Mouse (Mus musculus) small intestine, adult 2 months (tissue): ENCODE measurements around the gene Pam16. TPM values are rescaled to one million over a fixed set of nuclear protein-coding genes. Genes with fewer than 3 reads are reported as not detected.

Experiments used
- H3K27ac ChIP-seq: fragments of 200-500 bp; 2 replicates; pipeline ENCODE4 v1.5.1; 2012; ENCODE audit warnings: low read depth, low read length, control low read depth, inconsistent platforms; ENCODE audit not compliant: insufficient read depth
- H3K27me3 ChIP-seq: fragments of 200-500 bp; 2 replicates; pipeline ENCODE4 v1.6.1; 2012; ENCODE audit warnings: mild to moderate bottlenecking, moderate library complexity, low read length, inconsistent platforms; ENCODE audit not compliant: control insufficient read depth, insufficient read depth
- H3K36me3 ChIP-seq: fragments of 200-500 bp; 2 replicates; pipeline ENCODE4 v1.6.1; 2012; ENCODE audit warnings: mild to moderate bottlenecking, low read length, control low read depth, inconsistent platforms; ENCODE audit not compliant: control insufficient read depth, insufficient read depth
- H3K4me1 ChIP-seq: fragments of 200-500 bp; 2 replicates; pipeline ENCODE4 v1.6.1; 2012; ENCODE audit warnings: low read length, inconsistent platforms, mixed read lengths; ENCODE audit not compliant: control insufficient read depth, insufficient read depth, insufficient read length
- H3K4me3 ChIP-seq: fragments of 200-500 bp; 2 replicates; pipeline ENCODE4 v1.5.1; 2012; ENCODE audit warnings: low read depth, mild to moderate bottlenecking, control low read depth, inconsistent platforms, low read length, moderate library complexity
- CTCF ChIP-seq: fragments of 200-500 bp; IDR thresholded peaks from 2 replicates; pipeline ENCODE4 v1.5.1; 2012; ENCODE audit warnings: low read depth, mild to moderate bottlenecking, control low read depth, inconsistent platforms, low read length, moderate library complexity, mixed read lengths; ENCODE audit not compliant: insufficient replicate concordance, insufficient read length; ENCODE audit errors: extremely low read depth
- POLR2A ChIP-seq: fragments of 200-500 bp; IDR thresholded peaks from 2 replicates; pipeline ENCODE4 v1.6.1; 2012; ENCODE audit warnings: low read depth, mild to moderate bottlenecking, control low read depth, inconsistent platforms, low read length, moderate library complexity
- WGBS: fragments of 180-500 bp; shearing (Covaris S2); methylation state at CpG from one replicate; pipeline ENCODE4 v1.1.7; 2018; 5-methylcytosine and 5-hydroxymethylcytosine counted together
- polyA plus RNA-seq: library from polyadenylated mRNA; depleted of rRNA; stranded (reverse); fragments of >200 nt; gene quantifications from 2 replicates; pipeline ENCODE4 v1.2.3, GENCODE M21; 2012

Gene Pam16
- polyA plus RNA-seq, 1 experiment: 8.7 TPM

DNA sequence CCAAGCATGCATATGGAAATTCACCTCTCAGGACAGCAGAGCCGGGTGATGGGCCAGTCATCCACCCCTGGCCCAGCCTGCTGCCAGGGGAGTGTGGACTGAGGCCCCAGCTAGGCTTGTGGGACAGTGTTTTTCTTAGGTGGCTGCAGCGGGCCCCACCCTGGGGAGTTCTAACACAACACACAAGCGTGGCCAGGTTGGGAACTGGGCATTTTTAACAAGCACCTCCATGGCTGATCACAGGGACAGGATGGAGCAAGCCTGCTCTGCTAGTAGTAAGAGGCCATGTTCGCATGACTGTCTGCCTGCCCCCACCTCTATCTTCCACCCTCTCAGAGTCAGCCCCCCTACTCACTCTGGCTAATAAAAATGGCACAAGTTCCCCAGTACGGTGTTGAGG, 26.7 kb downstream of the Pam16 start:
- Histone ChIP-seq H3K36me3 (no peaks in the 10 kb centered on the region), H3K27me3 (peaks cover 14% of the 10 kb centered on the region), H3K4me1 (peaks cover 15% of the 10 kb centered on the region), H3K4me3 (no peak overlapping the region), H3K27ac (no peak overlapping the region)
- WGBS: 90% methylated on average over 5 of the region's 5 CpGs
- TF ChIP-seq CTCF (no peak), POLR2A (no peak)

DNA sequence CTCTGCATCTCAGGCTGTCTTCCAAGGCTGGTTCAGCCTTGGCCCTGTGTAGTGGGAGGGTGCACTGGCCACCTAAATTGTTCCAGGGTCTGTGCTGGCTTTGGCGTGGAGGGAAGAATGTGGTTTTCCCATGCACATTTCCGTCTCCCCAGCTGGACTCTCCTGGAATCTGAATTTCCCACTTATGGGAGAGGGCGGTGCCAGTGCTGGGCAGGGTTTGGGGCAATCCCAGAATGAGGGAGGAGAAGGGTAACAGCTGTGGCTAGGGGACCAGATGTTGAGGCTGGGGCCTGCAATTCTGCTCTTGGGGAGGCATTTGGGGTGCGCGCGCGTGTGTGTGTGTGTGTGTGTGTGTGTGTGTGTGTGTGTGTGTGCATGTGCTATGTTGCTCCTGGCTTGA, 27.5 kb downstream of the Pam16 start:
- H3K27ac ChIP-seq: no peak overlapping the region
- H3K4me1 ChIP-seq: peaks cover 11% of the 10 kb centered on the region

DNA sequence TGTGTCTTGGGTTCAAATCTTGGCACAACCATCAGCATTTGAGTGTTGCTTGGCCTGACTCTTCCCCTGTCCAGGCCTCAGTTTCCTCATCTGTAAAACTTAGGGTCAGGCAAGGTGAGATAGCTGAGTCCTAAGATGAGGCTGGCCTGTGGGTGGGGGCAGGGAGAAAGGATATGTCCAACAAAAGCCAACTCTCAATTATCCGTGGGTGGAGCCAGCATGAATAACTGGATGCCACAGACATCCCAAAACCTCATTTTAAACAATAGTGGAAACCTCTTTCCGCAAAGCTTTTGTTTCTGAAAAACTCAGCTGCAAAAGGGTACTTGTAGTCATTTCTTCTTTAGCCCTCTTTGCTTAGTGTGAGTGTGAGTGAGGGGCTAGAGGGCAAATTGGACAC, 28.0 kb downstream of the Pam16 start:
- no peak overlapping the region for H3K27ac ChIP-seq

More for the DNA sequence above, 27.5 kb downstream of the Pam16 start:
- Histone ChIP-seq H3K27me3 (peaks cover 14% of the 10 kb centered on the region), H3K4me3 (no peak overlapping the region), H3K36me3 (no peaks in the 10 kb centered on the region)
- TF ChIP-seq CTCF (no peak), POLR2A (no peak)
- 69% methylated on average over 7 of the region's 7 CpGs for WGBS

DNA sequence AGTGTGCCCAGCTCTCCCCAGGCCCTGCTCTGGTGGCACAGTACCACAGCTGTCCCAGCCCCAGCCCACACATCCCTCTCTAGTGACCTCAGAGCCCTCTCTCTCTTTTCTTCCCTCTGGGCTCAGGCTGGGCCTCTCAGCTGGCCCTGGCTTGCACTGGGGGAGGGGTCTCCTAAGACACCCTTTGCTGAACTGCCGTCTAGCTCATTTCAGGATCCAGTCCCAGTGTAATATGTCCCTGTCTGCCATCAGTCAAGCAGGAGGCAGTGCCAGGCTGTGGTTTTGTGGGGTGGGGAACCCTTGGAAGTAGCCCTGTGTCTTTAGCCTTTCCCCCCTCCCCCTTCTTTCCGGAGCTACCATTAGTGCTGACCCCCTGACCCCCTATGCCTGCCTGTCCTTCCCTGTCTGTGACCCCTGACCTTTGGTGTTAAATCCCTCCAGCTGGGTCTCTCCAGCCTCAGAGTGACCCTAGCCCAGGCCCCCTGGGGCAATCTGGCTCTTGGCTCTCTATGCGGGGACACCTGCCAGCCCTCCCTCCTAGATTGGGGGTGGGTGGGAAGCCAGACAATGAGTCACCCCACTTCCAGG, 28.6 kb downstream of the Pam16 start:
- Histone ChIP-seq H3K4me3 (peak overlapping the region; percentile 80), H3K4me1 (peaks cover 6% of the 10 kb centered on the region; the same call in 1 of the 2 replicates), H3K36me3 (no peaks in the 10 kb centered on the region), H3K27ac (0 out of 2 replicates have a peak overlapping the region, but pooled peaks have one; percentile 4), H3K27me3 (peaks cover 14% of the 10 kb centered on the region)
- 79% methylated on average over 3 of the region's 3 CpGs for WGBS
- TF ChIP-seq POLR2A (no peak), CTCF (no peak)

More for the DNA sequence above, 28.0 kb downstream of the Pam16 start:
- TF ChIP-seq CTCF: no peak
- no peak for TF ChIP-seq POLR2A
- H3K36me3 ChIP-seq: no peaks in the 10 kb centered on the region
- peaks cover 6% of the 10 kb centered on the region; the same call in 1 of the 2 replicates for H3K4me1 ChIP-seq
- H3K4me3 ChIP-seq: no peak overlapping the region
- WGBS: 61% methylated on average over 2 of the region's 2 CpGs
- peaks cover 14% of the 10 kb centered on the region for H3K27me3 ChIP-seq

DNA sequence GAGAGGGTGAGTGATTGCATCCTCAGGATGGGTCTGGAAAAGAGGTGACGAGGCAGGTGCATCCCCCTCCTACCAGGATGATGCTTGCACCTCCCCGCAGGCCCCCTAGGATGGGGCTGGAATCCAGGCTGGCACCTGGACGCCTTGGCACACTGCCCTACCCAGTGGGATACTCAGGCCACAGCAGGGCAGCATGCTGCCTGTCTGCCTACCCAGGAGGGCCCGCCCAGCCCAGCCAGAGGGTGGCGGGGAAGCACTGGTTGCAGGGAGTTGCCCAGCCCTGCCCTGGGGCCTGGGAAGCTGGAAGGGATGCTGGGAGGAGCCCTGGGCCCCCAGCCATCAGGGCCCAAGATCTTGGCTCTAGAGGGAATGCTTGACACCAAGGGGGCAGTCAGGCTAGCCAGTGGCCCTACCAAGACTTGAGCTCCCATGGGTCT, 29.2 kb downstream of the Pam16 start:
- WGBS: 18% methylated on average over 5 of the region's 5 CpGs
- Histone ChIP-seq H3K4me1 (peaks cover 6% of the 10 kb centered on the region; the same call in 1 of the 2 replicates), H3K27ac (0 out of 2 replicates have a peak overlapping the region, but pooled peaks have one; percentile 4), H3K27me3 (peaks cover 14% of the 10 kb centered on the region), H3K36me3 (no peaks in the 10 kb centered on the region), H3K4me3 (peak overlapping the region; percentile 80)
- TF ChIP-seq POLR2A: no peak
- no peak for TF ChIP-seq CTCF

DNA sequence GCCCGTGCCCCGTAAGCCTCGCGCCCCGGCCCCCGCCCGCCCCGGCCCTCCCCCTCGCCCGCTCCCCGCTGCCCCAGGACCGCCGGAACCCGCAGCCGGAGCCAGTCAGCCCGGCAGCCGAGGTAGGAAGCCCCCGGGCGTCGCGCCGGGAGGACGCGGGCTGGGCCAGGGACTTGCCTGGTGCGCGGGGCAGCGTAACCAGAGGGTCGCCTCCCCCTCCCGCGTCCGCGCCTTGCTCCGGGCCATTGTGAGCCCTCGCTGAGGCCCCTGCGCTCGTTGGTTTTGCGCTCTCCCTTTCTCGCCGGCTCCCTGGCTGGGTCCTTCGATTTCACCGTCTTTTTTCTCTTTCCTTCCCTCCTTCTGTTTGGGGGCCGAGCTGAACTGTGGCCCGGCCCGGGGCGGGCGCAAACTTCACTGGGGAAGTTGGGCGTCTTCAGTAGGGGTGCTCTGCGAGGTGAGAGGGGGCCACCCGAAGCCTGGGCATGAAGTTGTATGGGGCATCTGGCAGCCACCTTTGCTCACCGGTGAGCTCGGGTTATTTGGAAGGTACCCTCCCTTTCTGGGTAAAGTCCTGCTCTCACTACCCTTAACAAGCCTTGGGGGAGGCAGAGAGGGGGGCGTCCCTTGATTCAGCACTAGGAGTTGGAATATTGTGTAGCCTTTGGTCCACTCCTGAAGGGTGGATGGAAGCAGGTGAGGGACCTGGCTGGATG, 29.8 kb downstream of the Pam16 start:
- no peaks in the 10 kb centered on the region for H3K36me3 ChIP-seq
- peaks cover 6% of the 10 kb centered on the region; the same call in 1 of the 2 replicates for H3K4me1 ChIP-seq
- WGBS: 2% methylated on average over 45 of the region's 52 CpGs
- no peak for TF ChIP-seq POLR2A
- no peak for TF ChIP-seq CTCF
- H3K27ac ChIP-seq: 0 out of 2 replicates have a peak overlapping the region, but pooled peaks have one; percentile 5
- peaks cover 14% of the 10 kb centered on the region for H3K27me3 ChIP-seq
- H3K4me3 ChIP-seq: peak overlapping the region; percentile 80

DNA sequence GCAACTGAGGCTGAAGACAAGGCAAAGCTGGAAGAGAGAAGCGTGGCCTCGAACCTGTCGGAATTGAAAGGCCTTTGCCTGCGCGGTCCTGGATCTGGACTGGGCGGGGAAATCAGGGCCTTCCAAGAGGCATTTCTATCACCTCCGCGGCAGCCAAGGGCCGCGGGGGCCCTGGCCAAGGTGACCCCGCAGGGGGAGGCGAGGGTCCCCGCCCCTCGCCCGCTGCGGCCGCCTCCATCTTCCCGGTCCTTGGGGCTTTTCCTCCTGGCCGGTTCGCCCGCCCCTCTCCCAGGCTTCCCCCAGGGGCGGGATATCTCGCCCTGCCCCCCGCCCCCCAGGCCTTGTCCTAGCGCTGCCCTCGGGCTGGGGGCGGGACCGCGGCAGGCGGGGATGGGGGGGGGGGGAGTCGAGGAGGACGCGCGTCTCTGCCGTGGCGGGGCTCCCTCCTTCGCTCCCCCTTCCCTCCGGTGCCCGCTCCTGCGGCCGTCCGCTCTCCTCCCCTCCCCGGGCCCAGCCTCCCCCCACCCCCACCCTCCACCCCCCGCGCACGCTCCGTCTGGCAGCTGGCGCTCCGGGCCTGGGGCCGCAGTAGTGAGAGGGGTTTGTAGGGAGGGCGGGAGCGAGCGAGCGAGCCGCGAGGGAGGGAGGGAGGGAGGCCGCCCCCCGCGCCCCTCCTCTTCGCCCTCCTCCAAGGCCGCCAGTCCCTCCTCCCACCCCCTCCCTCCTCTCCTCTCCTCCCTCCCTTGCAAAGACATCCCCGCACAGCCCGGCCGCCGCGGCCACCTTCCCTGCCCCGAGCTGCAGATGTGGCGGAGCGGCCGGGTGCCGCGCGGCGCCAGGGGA, 30.6 kb downstream of the Pam16 start, which contains the start of gene Glis2:
Gene Glis2, plus strand, starts transcription at position 743 of the 843 bp plus-strand sequence.
- Histone ChIP-seq H3K36me3 (no peaks in the 10 kb centered on the region), H3K27me3 (peaks cover 14% of the 10 kb centered on the region), H3K4me3 (peak within 1 kb of the TSS; percentile 80), H3K27ac (peak within 1 kb of the TSS; percentile 5; the same call in 1 of the 2 replicates), H3K4me1 (peaks cover 6% of the 10 kb centered on the region; the same call in 1 of the 2 replicates)
- TF ChIP-seq POLR2A (no peak; the same call in 1 of the 2 replicates), CTCF (no peak)
- 4% methylated on average over 68 of the region's 74 CpGs for WGBS
